Mouse (Mus musculus): Measurements from ENCODE around the gene Abcc3.
"Not testable (repeated sequence)": the region's sequence is repeated elsewhere in the genome, so short reads cannot be mapped to it uniquely, and the experiment has no call there.

Gene Abcc3

GRCm38 (mm10) chr11:94402029-94402428 is 9.2 kb upstream of the Abcc3 start:
- DNase-seq: not testable (repeated sequence)

- DNase-seq: no peak
Measured at GRCm38 (mm10) chr11:94400996-94401395, 8.2 kb upstream of the Abcc3 start.

GRCm38 (mm10) chr11:94394107-94394506 is 1.3 kb upstream of the Abcc3 start:
- no peak for DNase-seq

- not testable (repeated sequence) for DNase-seq
Measured at GRCm38 (mm10) chr11:94393490-94393889, 693 bp upstream of the Abcc3 start.

GRCm38 (mm10) chr11:94391661-94392060 is 1.1 kb downstream of the Abcc3 start:
- no peak for DNase-seq

- no peak for DNase-seq
Measured at GRCm38 (mm10) chr11:94390825-94391224, 2.0 kb downstream of the Abcc3 start.

- DNase-seq: no peak
Measured at GRCm38 (mm10) chr11:94389724-94390396, 2.9 kb downstream of the Abcc3 start.

- no peak for DNase-seq
Measured at GRCm38 (mm10) chr11:94389021-94389420, 3.8 kb downstream of the Abcc3 start.

GRCm38 (mm10) chr11:94387756-94388155 is 5.0 kb downstream of the Abcc3 start:
- DNase-seq: no peak

GRCm38 (mm10) chr11:94385977-94386771 is 6.6 kb downstream of the Abcc3 start:
- peak; percentile 43 for DNase-seq

- DNase-seq: no peak
Measured at GRCm38 (mm10) chr11:94379736-94380135, 13.1 kb downstream of the Abcc3 start.

GRCm38 (mm10) chr11:94379061-94379460 is 13.7 kb downstream of the Abcc3 start:
- no peak for DNase-seq

GRCm38 (mm10) chr11:94374276-94374948 is 18.4 kb downstream of the Abcc3 start:
- no peak for DNase-seq

- no peak for DNase-seq
Measured at GRCm38 (mm10) chr11:94370809-94371208, 22.0 kb downstream of the Abcc3 start.

- no peak for DNase-seq
Measured at GRCm38 (mm10) chr11:94369981-94370380, 22.8 kb downstream of the Abcc3 start.

GRCm38 (mm10) chr11:94365340-94365739 is 27.5 kb downstream of the Abcc3 start:
- DNase-seq: no peak

- no peak for DNase-seq
Measured at GRCm38 (mm10) chr11:94363690-94364089, 29.1 kb downstream of the Abcc3 start.

- DNase-seq: no peak
Measured at GRCm38 (mm10) chr11:94362101-94362500, 30.7 kb downstream of the Abcc3 start.

GRCm38 (mm10) chr11:94361166-94361870 is 31.5 kb downstream of the Abcc3 start:
- DNase-seq: no peak

- no peak for DNase-seq
Measured at GRCm38 (mm10) chr11:94359168-94359567, 33.6 kb downstream of the Abcc3 start.

GRCm38 (mm10) chr11:94355521-94356217 is 37.1 kb downstream of the Abcc3 start:
- DNase-seq: no peak

GRCm38 (mm10) chr11:94351094-94351493 is 41.7 kb downstream of the Abcc3 start:
- DNase-seq: no peak

Data from right cerebral cortex, postnatal 14 days (tissue).